Mouse (Mus musculus): ENCODE results near the gene Snx30. TPM values are rescaled to one million over a fixed set of nuclear protein-coding genes. Genes with fewer than 3 reads are reported as not detected.

Snx30 gene
- polyA plus RNA-seq, 1 experiment = 6.1 TPM

- no peaks in the 10 kb centered on the region for H3K36me3 ChIP-seq (ENCODE audit: control insufficient read depth, insufficient read depth, low read length)
- DNase-seq = peak; percentile 81
- H3K27me3 ChIP-seq (ENCODE audit: control insufficient read depth, insufficient read depth, low read length) = no peaks in the 10 kb centered on the region
- no peak overlapping the region for H3K27ac ChIP-seq (ENCODE audit: control insufficient read depth, insufficient read depth, low read length)
- H3K4me3 ChIP-seq (ENCODE audit: control insufficient read depth, insufficient read depth, low read length) = no peak overlapping the region
- no peak for TF ChIP-seq CTCF (IDR thresholded peaks at IDR 0.05; ENCODE audit: borderline replicate concordance, control insufficient read depth, extremely low read depth, insufficient read depth, low read length, poor library complexity)
- TF ChIP-seq POLR2A (IDR thresholded peaks at IDR 0.05; ENCODE audit: control insufficient read depth, extremely low read depth, insufficient read depth, low read length, poor library complexity) = no peak
- WGBS = 55% methylated on average over 9 of the region's 9 CpGs
- H3K4me1 ChIP-seq (replicated peaks; ENCODE audit: control insufficient read depth, insufficient read depth, low read length) = peaks cover 4% of the 10 kb centered on the region
Observed at GRCm38 (mm10) chr4:59870859-59871591, 65.4 kb downstream of the Snx30 start.

- no peak overlapping the region for H3K27ac ChIP-seq (ENCODE audit: control insufficient read depth, insufficient read depth, low read length)
- no peaks in the 10 kb centered on the region for H3K27me3 ChIP-seq (ENCODE audit: control insufficient read depth, insufficient read depth, low read length)
- peaks cover 5% of the 10 kb centered on the region for H3K4me1 ChIP-seq (replicated peaks; ENCODE audit: control insufficient read depth, insufficient read depth, low read length)
- H3K36me3 ChIP-seq (ENCODE audit: control insufficient read depth, insufficient read depth, low read length) = no peaks in the 10 kb centered on the region
- DNase-seq = no peak
- TF ChIP-seq CTCF (IDR thresholded peaks at IDR 0.05; ENCODE audit: borderline replicate concordance, control insufficient read depth, extremely low read depth, insufficient read depth, low read length, poor library complexity) = no peak
- no peak for TF ChIP-seq POLR2A (IDR thresholded peaks at IDR 0.05; ENCODE audit: control insufficient read depth, extremely low read depth, insufficient read depth, low read length, poor library complexity)
- 76% methylated on average over 6 of the region's 6 CpGs for WGBS
- H3K4me3 ChIP-seq (ENCODE audit: control insufficient read depth, insufficient read depth, low read length) = no peak overlapping the region
Observed at GRCm38 (mm10) chr4:59873240-59873639, 67.6 kb downstream of the Snx30 start.

DNA sequence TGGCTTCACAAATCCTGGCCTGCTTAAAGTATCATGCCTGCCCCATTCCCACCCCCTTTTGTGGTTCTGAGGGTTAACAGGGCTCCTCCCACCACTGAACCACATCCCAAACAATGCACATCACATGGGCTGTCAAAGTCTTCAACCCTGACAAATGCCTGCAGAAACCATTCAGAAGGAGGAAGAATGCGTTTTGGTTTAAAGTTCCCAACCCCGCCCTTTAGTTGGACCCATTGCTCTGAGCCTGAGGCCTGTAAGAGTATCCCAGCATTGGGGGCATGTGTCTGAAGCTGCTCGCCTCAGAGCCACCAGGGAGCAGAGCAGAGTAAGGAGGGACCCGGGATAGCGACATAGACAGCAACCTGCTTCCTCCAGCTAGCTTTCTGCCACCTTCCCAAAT, 68.2 kb downstream of the Snx30 start:
- H3K4me1 ChIP-seq (replicated peaks; ENCODE audit: control insufficient read depth, insufficient read depth, low read length) = peaks cover 11% of the 10 kb centered on the region
- WGBS = 24% methylated on average over 5 of the region's 5 CpGs
- no peak for DNase-seq
- no peak overlapping the region for H3K4me3 ChIP-seq (ENCODE audit: control insufficient read depth, insufficient read depth, low read length)
- no peaks in the 10 kb centered on the region for H3K27me3 ChIP-seq (ENCODE audit: control insufficient read depth, insufficient read depth, low read length)
- TF ChIP-seq CTCF (IDR thresholded peaks at IDR 0.05; ENCODE audit: borderline replicate concordance, control insufficient read depth, extremely low read depth, insufficient read depth, low read length, poor library complexity) (0 out of 2 replicates have a peak, but pooled peaks have one; percentile 12), POLR2A (IDR thresholded peaks at IDR 0.05; ENCODE audit: control insufficient read depth, extremely low read depth, insufficient read depth, low read length, poor library complexity) (no peak)
- no peaks in the 10 kb centered on the region for H3K36me3 ChIP-seq (ENCODE audit: control insufficient read depth, insufficient read depth, low read length)
- H3K27ac ChIP-seq (ENCODE audit: control insufficient read depth, insufficient read depth, low read length) = no peak overlapping the region

DNA sequence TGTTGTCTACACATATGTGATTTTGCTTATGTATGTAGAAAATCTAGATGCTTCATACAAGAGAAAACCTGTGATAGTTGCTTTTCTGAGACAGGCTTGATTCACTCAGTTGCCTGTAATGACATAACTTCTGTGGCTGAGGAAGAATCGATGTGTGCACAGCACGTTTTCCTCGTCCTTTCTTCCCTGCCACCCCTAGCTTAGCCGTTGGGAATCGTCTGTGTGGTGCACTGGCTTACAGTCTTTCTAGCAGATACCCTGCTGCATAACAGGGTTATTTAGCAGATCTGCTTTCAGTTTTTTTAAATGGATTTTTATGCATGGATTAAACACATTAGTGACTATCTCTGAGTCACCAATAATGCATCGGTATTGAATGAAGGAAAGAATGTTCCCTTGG, 70.9 kb downstream of the Snx30 start:
- Histone ChIP-seq H3K4me3 (ENCODE audit: control insufficient read depth, insufficient read depth, low read length) (no peak overlapping the region), H3K27me3 (ENCODE audit: control insufficient read depth, insufficient read depth, low read length) (no peaks in the 10 kb centered on the region), H3K36me3 (ENCODE audit: control insufficient read depth, insufficient read depth, low read length) (no peaks in the 10 kb centered on the region), H3K27ac (ENCODE audit: control insufficient read depth, insufficient read depth, low read length) (no peak overlapping the region), H3K4me1 (replicated peaks; ENCODE audit: control insufficient read depth, insufficient read depth, low read length) (peaks cover 16% of the 10 kb centered on the region)
- TF ChIP-seq CTCF (IDR thresholded peaks at IDR 0.05; ENCODE audit: borderline replicate concordance, control insufficient read depth, extremely low read depth, insufficient read depth, low read length, poor library complexity) = no peak
- TF ChIP-seq POLR2A (IDR thresholded peaks at IDR 0.05; ENCODE audit: control insufficient read depth, extremely low read depth, insufficient read depth, low read length, poor library complexity) = no peak
- WGBS = 96% methylated on average over 6 of the region's 6 CpGs
- no peak for DNase-seq

- Histone ChIP-seq H3K4me1 (replicated peaks; ENCODE audit: control insufficient read depth, insufficient read depth, low read length) (peaks cover 16% of the 10 kb centered on the region), H3K27me3 (ENCODE audit: control insufficient read depth, insufficient read depth, low read length) (no peaks in the 10 kb centered on the region)
Observed at GRCm38 (mm10) chr4:59877025-59877424, 71.4 kb downstream of the Snx30 start.

GRCm38 (mm10) chr4:59878595-59878994, 73.0 kb downstream of the Snx30 start:
- no peaks in the 10 kb centered on the region for H3K36me3 ChIP-seq (ENCODE audit: control insufficient read depth, insufficient read depth, low read length)
- WGBS = 24% methylated on average over 8 of the region's 8 CpGs
- no peaks in the 10 kb centered on the region for H3K27me3 ChIP-seq (ENCODE audit: control insufficient read depth, insufficient read depth, low read length)
- DNase-seq = peak; percentile 56
- peaks cover 16% of the 10 kb centered on the region for H3K4me1 ChIP-seq (replicated peaks; ENCODE audit: control insufficient read depth, insufficient read depth, low read length)
- H3K27ac ChIP-seq (ENCODE audit: control insufficient read depth, insufficient read depth, low read length) = peak overlapping the region; percentile 16; the same call in 1 of the 2 replicates
- TF ChIP-seq CTCF (IDR thresholded peaks at IDR 0.05; ENCODE audit: borderline replicate concordance, control insufficient read depth, extremely low read depth, insufficient read depth, low read length, poor library complexity) = no peak
- no peak for TF ChIP-seq POLR2A (IDR thresholded peaks at IDR 0.05; ENCODE audit: control insufficient read depth, extremely low read depth, insufficient read depth, low read length, poor library complexity)
- H3K4me3 ChIP-seq (ENCODE audit: control insufficient read depth, insufficient read depth, low read length) = no peak overlapping the region

More at GRCm38 (mm10) chr4:59877025-59877424, 71.4 kb downstream of the Snx30 start:
- Histone ChIP-seq H3K27ac (ENCODE audit: control insufficient read depth, insufficient read depth, low read length) (no peak overlapping the region), H3K36me3 (ENCODE audit: control insufficient read depth, insufficient read depth, low read length) (no peaks in the 10 kb centered on the region), H3K4me3 (ENCODE audit: control insufficient read depth, insufficient read depth, low read length) (no peak overlapping the region)
- TF ChIP-seq CTCF (IDR thresholded peaks at IDR 0.05; ENCODE audit: borderline replicate concordance, control insufficient read depth, extremely low read depth, insufficient read depth, low read length, poor library complexity) = no peak
- no peak for TF ChIP-seq POLR2A (IDR thresholded peaks at IDR 0.05; ENCODE audit: control insufficient read depth, extremely low read depth, insufficient read depth, low read length, poor library complexity)
- 91% methylated on average over 2 of the region's 2 CpGs for whole genome bisulfite sequencing
- no peak for DNase-seq
